Mouse (Mus musculus): ENCODE data around the gene Cpxm2. TPM values are rescaled to one million over a fixed set of nuclear protein-coding genes. Genes with fewer than 3 reads are reported as not detected.

Gene Cpxm2
- polyA plus RNA-seq, 1 experiment from 2014 or later = 0.08 TPM

- H3K4me3 ChIP-seq (ENCODE audit: low read depth, low read length) = no peak overlapping the region
- H3K36me3 ChIP-seq (ENCODE audit: control insufficient read depth, insufficient read depth) = no peaks in the 10 kb centered on the region
- H3K27me3 ChIP-seq (ENCODE audit: control insufficient read depth, insufficient read depth, low read depth, low read length) = no peaks in the 10 kb centered on the region
- no peak for ATAC-seq (ENCODE audit: low read depth)
- H3K27ac ChIP-seq (ENCODE audit: low read length) = no peak overlapping the region
- WGBS (ENCODE audit: insufficient replicate concordance) = 52% methylated on average over 3 of the region's 3 CpGs
- H3K4me2 ChIP-seq (ENCODE audit: low read depth, low read length) = no peak overlapping the region
- no peaks in the 10 kb centered on the region for H3K4me1 ChIP-seq (ENCODE audit: control insufficient read depth, low read depth, low read length)
- H3K9me3 ChIP-seq (replicated peaks; ENCODE audit: control insufficient read depth, low read length) = no peaks in the 10 kb centered on the region
- H3K9ac ChIP-seq (ENCODE audit: low read depth, low read length) = no peak overlapping the region
Observed at GRCm38 (mm10) chr7:132015933-132016332, 138.6 kb downstream of the Cpxm2 start.

GRCm38 (mm10) chr7:132015193-132015592, 139.3 kb downstream of the Cpxm2 start:
- H3K4me1 ChIP-seq (ENCODE audit: control insufficient read depth, low read depth, low read length) = no peaks in the 10 kb centered on the region
- ATAC-seq (ENCODE audit: low read depth) = no peak
- no peak overlapping the region for H3K4me3 ChIP-seq (ENCODE audit: low read depth, low read length)
- no peaks in the 10 kb centered on the region for H3K27me3 ChIP-seq (ENCODE audit: control insufficient read depth, insufficient read depth, low read depth, low read length)
- H3K36me3 ChIP-seq (ENCODE audit: control insufficient read depth, insufficient read depth) = no peaks in the 10 kb centered on the region
- H3K9me3 ChIP-seq (replicated peaks; ENCODE audit: control insufficient read depth, low read length) = no peaks in the 10 kb centered on the region
- WGBS (ENCODE audit: insufficient replicate concordance) = 6% methylated on average over 3 of the region's 3 CpGs
- no peak overlapping the region for H3K27ac ChIP-seq (ENCODE audit: low read length)
- no peak overlapping the region for H3K9ac ChIP-seq (ENCODE audit: low read depth, low read length)
- H3K4me2 ChIP-seq (ENCODE audit: low read depth, low read length) = no peak overlapping the region

GRCm38 (mm10) chr7:132013970-132014369, 140.6 kb downstream of the Cpxm2 start:
- Histone ChIP-seq H3K27me3 (ENCODE audit: control insufficient read depth, insufficient read depth, low read depth, low read length) (no peaks in the 10 kb centered on the region), H3K4me2 (ENCODE audit: low read depth, low read length) (no peak overlapping the region), H3K36me3 (ENCODE audit: control insufficient read depth, insufficient read depth) (no peaks in the 10 kb centered on the region), H3K27ac (ENCODE audit: low read length) (no peak overlapping the region), H3K4me1 (ENCODE audit: control insufficient read depth, low read depth, low read length) (no peaks in the 10 kb centered on the region), H3K9me3 (replicated peaks; ENCODE audit: control insufficient read depth, low read length) (no peaks in the 10 kb centered on the region), H3K9ac (ENCODE audit: low read depth, low read length) (no peak overlapping the region), H3K4me3 (ENCODE audit: low read depth, low read length) (no peak overlapping the region)
- ATAC-seq (ENCODE audit: low read depth) = no peak
- 55% methylated on average over 5 of the region's 5 CpGs for WGBS (ENCODE audit: insufficient replicate concordance)

- H3K9me3 ChIP-seq (replicated peaks; ENCODE audit: control insufficient read depth, low read length) = no peaks in the 10 kb centered on the region
- H3K27ac ChIP-seq (ENCODE audit: low read length) = no peak overlapping the region
- ATAC-seq (ENCODE audit: low read depth) = no peak
- no peak overlapping the region for H3K4me2 ChIP-seq (ENCODE audit: low read depth, low read length)
- H3K4me3 ChIP-seq (ENCODE audit: low read depth, low read length) = no peak overlapping the region
- WGBS (ENCODE audit: insufficient replicate concordance) = 23% methylated on average over 1 of the region's 1 CpGs
- no peaks in the 10 kb centered on the region; the same call in 1 of the 2 replicates for H3K27me3 ChIP-seq (ENCODE audit: control insufficient read depth, insufficient read depth, low read depth, low read length)
- H3K36me3 ChIP-seq (ENCODE audit: control insufficient read depth, insufficient read depth) = no peaks in the 10 kb centered on the region
- H3K9ac ChIP-seq (ENCODE audit: low read depth, low read length) = no peak overlapping the region
- H3K4me1 ChIP-seq (ENCODE audit: control insufficient read depth, low read depth, low read length) = no peaks in the 10 kb centered on the region
Observed at GRCm38 (mm10) chr7:132012969-132013679, 141.4 kb downstream of the Cpxm2 start.

GRCm38 (mm10) chr7:132009002-132009401, 145.5 kb downstream of the Cpxm2 start:
- Histone ChIP-seq H3K4me1 (ENCODE audit: control insufficient read depth, low read depth, low read length) (no peaks in the 10 kb centered on the region), H3K4me2 (ENCODE audit: low read depth, low read length) (no peak overlapping the region), H3K36me3 (ENCODE audit: control insufficient read depth, insufficient read depth) (no peaks in the 10 kb centered on the region), H3K27ac (ENCODE audit: low read length) (no peak overlapping the region), H3K27me3 (ENCODE audit: control insufficient read depth, insufficient read depth, low read depth, low read length) (no peaks in the 10 kb centered on the region; the same call in 1 of the 2 replicates), H3K9me3 (replicated peaks; ENCODE audit: control insufficient read depth, low read length) (no peaks in the 10 kb centered on the region), H3K9ac (ENCODE audit: low read depth, low read length) (no peak overlapping the region), H3K4me3 (ENCODE audit: low read depth, low read length) (no peak overlapping the region)
- WGBS (ENCODE audit: insufficient replicate concordance) = 67% methylated on average over 7 of the region's 7 CpGs
- no peak for ATAC-seq (ENCODE audit: low read depth)

- no peak overlapping the region for H3K9ac ChIP-seq (ENCODE audit: low read depth, low read length)
- H3K4me3 ChIP-seq (ENCODE audit: low read depth, low read length) = no peak overlapping the region
- no peak overlapping the region for H3K27ac ChIP-seq (ENCODE audit: low read length)
- ATAC-seq (ENCODE audit: low read depth) = no peak
- no peaks in the 10 kb centered on the region for H3K4me1 ChIP-seq (ENCODE audit: control insufficient read depth, low read depth, low read length)
- no peaks in the 10 kb centered on the region; the same call in 1 of the 2 replicates for H3K27me3 ChIP-seq (ENCODE audit: control insufficient read depth, insufficient read depth, low read depth, low read length)
- WGBS (ENCODE audit: insufficient replicate concordance) = 55% methylated on average over 14 of the region's 14 CpGs
- H3K4me2 ChIP-seq (ENCODE audit: low read depth, low read length) = no peak overlapping the region
- H3K36me3 ChIP-seq (ENCODE audit: control insufficient read depth, insufficient read depth) = no peaks in the 10 kb centered on the region
- H3K9me3 ChIP-seq (replicated peaks; ENCODE audit: control insufficient read depth, low read length) = no peaks in the 10 kb centered on the region
Observed at GRCm38 (mm10) chr7:132005996-132006696, 148.4 kb downstream of the Cpxm2 start.

GRCm38 (mm10) chr7:131992873-131993272, 161.7 kb downstream of the Cpxm2 start:
- Histone ChIP-seq H3K4me1 (ENCODE audit: control insufficient read depth, low read depth, low read length) (no peaks in the 10 kb centered on the region), H3K36me3 (ENCODE audit: control insufficient read depth, insufficient read depth) (no peaks in the 10 kb centered on the region), H3K9ac (ENCODE audit: low read depth, low read length) (no peak overlapping the region), H3K4me2 (ENCODE audit: low read depth, low read length) (no peak overlapping the region), H3K4me3 (ENCODE audit: low read depth, low read length) (no peak overlapping the region), H3K27me3 (ENCODE audit: control insufficient read depth, insufficient read depth, low read depth, low read length) (no peaks in the 10 kb centered on the region), H3K9me3 (replicated peaks; ENCODE audit: control insufficient read depth, low read length) (no peaks in the 10 kb centered on the region), H3K27ac (ENCODE audit: low read length) (no peak overlapping the region)
- ATAC-seq (ENCODE audit: low read depth) = no peak
- WGBS (ENCODE audit: insufficient replicate concordance) = 56% methylated on average over 3 of the region's 3 CpGs

GRCm38 (mm10) chr7:131992226-131992625, 162.3 kb downstream of the Cpxm2 start:
- no peaks in the 10 kb centered on the region for H3K4me1 ChIP-seq (ENCODE audit: control insufficient read depth, low read depth, low read length)
- no peak overlapping the region for H3K4me3 ChIP-seq (ENCODE audit: low read depth, low read length)
- H3K36me3 ChIP-seq (ENCODE audit: control insufficient read depth, insufficient read depth) = no peaks in the 10 kb centered on the region
- H3K27ac ChIP-seq (ENCODE audit: low read length) = no peak overlapping the region
- no peaks in the 10 kb centered on the region for H3K9me3 ChIP-seq (replicated peaks; ENCODE audit: control insufficient read depth, low read length)
- no peak overlapping the region for H3K4me2 ChIP-seq (ENCODE audit: low read depth, low read length)
- no peaks in the 10 kb centered on the region for H3K27me3 ChIP-seq (ENCODE audit: control insufficient read depth, insufficient read depth, low read depth, low read length)
- no peak for ATAC-seq (ENCODE audit: low read depth)
- no peak overlapping the region for H3K9ac ChIP-seq (ENCODE audit: low read depth, low read length)
- 33% methylated on average over 1 of the region's 1 CpGs for WGBS (ENCODE audit: insufficient replicate concordance)

GRCm38 (mm10) chr7:131989056-131989455, 165.5 kb downstream of the Cpxm2 start:
- no peaks in the 10 kb centered on the region for H3K36me3 ChIP-seq (ENCODE audit: control insufficient read depth, insufficient read depth)
- no peaks in the 10 kb centered on the region for H3K4me1 ChIP-seq (ENCODE audit: control insufficient read depth, low read depth, low read length)
- H3K4me2 ChIP-seq (ENCODE audit: low read depth, low read length) = no peak overlapping the region
- no peak overlapping the region for H3K9ac ChIP-seq (ENCODE audit: low read depth, low read length)
- H3K27ac ChIP-seq (ENCODE audit: low read length) = no peak overlapping the region
- H3K4me3 ChIP-seq (ENCODE audit: low read depth, low read length) = no peak overlapping the region
- whole genome bisulfite sequencing (ENCODE audit: insufficient replicate concordance) = 21% methylated on average over 6 of the region's 6 CpGs
- H3K27me3 ChIP-seq (ENCODE audit: control insufficient read depth, insufficient read depth, low read depth, low read length) = no peaks in the 10 kb centered on the region
- ATAC-seq (ENCODE audit: low read depth) = no peak
- H3K9me3 ChIP-seq (replicated peaks; ENCODE audit: control insufficient read depth, low read length) = no peaks in the 10 kb centered on the region

Measured in liver, embryonic 16.5 days (tissue).